Mouse (Mus musculus): Measurements from ENCODE around the gene Sfxn5. TPM values are rescaled to one million over a fixed set of nuclear protein-coding genes. Genes with fewer than 3 reads are reported as not detected.

Sfxn5 gene
- polyA plus RNA-seq, 1 experiment = 0.63 TPM

GRCm38 (mm10) chr6:85290869-85291824 is 42.1 kb downstream of the Sfxn5 start:
- WGBS = 83% methylated on average over 16 of the region's 16 CpGs
- H3K4me1 ChIP-seq (ENCODE audit: control insufficient read depth, insufficient read depth, insufficient read length, low read length) = peaks cover 3% of the 10 kb centered on the region
- no peaks in the 10 kb centered on the region for H3K36me3 ChIP-seq (ENCODE audit: control insufficient read depth, insufficient read depth, low read length)
- no peak overlapping the region for H3K27ac ChIP-seq (ENCODE audit: insufficient read depth, low read depth, low read length)
- H3K4me3 ChIP-seq (ENCODE audit: low read depth, low read length) = no peak overlapping the region
- no peaks in the 10 kb centered on the region for H3K27me3 ChIP-seq (ENCODE audit: control insufficient read depth, insufficient read depth, low read length)
- TF ChIP-seq POLR2A (IDR thresholded peaks at IDR 0.05; ENCODE audit: low read depth, low read length) (no peak), CTCF (IDR thresholded peaks at IDR 0.05; ENCODE audit: extremely low read depth, insufficient read length, insufficient replicate concordance, low read depth, low read length) (peak; percentile 42; the same call in 1 of the 2 replicates)

DNA sequence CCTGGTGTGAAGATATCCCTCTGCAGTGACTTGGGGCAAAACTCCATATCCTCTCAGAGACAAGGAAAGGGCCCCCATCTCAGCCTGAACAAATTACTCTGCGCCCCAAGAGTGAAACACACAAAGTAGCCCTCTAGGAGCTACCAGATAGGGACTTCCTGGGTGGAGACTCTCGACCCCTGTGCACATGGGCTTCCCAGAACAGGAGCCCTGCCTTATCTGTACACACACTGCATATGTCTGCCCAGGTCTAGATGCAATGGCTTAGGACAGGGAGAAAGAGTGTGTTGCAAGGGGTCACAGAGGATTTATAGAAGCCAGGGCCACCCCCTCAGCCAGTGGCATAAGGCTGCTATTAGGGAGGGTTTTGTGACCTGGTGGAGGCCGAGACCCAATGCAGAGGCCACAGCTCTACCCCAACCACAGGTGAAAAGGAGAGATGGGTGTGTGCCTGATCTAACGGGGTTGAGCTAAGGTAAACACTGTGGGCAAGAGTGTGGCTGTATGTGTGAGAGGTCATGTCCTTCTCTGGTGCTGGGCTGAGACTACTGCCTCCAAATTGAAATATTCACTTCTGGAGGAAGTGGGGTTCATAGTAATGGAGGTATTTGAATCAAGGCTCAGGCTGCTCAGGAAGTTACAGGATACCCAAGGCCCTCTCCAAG is 44.9 kb downstream of the Sfxn5 start:
- Histone ChIP-seq H3K36me3 (ENCODE audit: control insufficient read depth, insufficient read depth, low read length) (no peaks in the 10 kb centered on the region), H3K4me3 (ENCODE audit: low read depth, low read length) (no peak overlapping the region), H3K27ac (ENCODE audit: insufficient read depth, low read depth, low read length) (no peak overlapping the region), H3K4me1 (ENCODE audit: control insufficient read depth, insufficient read depth, insufficient read length, low read length) (0 out of 2 replicates have a peak, but pooled peaks cover 1% of the 10 kb centered on the region), H3K27me3 (ENCODE audit: control insufficient read depth, insufficient read depth, low read length) (no peaks in the 10 kb centered on the region)
- 71% methylated on average over 4 of the region's 4 CpGs for WGBS
- TF ChIP-seq CTCF (IDR thresholded peaks at IDR 0.05; ENCODE audit: extremely low read depth, insufficient read length, insufficient replicate concordance, low read depth, low read length) (no peak), POLR2A (IDR thresholded peaks at IDR 0.05; ENCODE audit: low read depth, low read length) (no peak)

- WGBS = 81% methylated on average over 13 of the region's 13 CpGs
- TF ChIP-seq POLR2A (IDR thresholded peaks at IDR 0.05; ENCODE audit: low read depth, low read length) = no peak
- TF ChIP-seq CTCF (IDR thresholded peaks at IDR 0.05; ENCODE audit: extremely low read depth, insufficient read length, insufficient replicate concordance, low read depth, low read length) = no peak
- Histone ChIP-seq H3K27me3 (ENCODE audit: control insufficient read depth, insufficient read depth, low read length) (no peaks in the 10 kb centered on the region), H3K4me1 (ENCODE audit: control insufficient read depth, insufficient read depth, insufficient read length, low read length) (no peaks in the 10 kb centered on the region), H3K4me3 (ENCODE audit: low read depth, low read length) (no peak overlapping the region), H3K36me3 (ENCODE audit: control insufficient read depth, insufficient read depth, low read length) (no peaks in the 10 kb centered on the region), H3K27ac (ENCODE audit: insufficient read depth, low read depth, low read length) (no peak overlapping the region)
Measured at GRCm38 (mm10) chr6:85286283-85287047, 46.8 kb downstream of the Sfxn5 start.

DNA sequence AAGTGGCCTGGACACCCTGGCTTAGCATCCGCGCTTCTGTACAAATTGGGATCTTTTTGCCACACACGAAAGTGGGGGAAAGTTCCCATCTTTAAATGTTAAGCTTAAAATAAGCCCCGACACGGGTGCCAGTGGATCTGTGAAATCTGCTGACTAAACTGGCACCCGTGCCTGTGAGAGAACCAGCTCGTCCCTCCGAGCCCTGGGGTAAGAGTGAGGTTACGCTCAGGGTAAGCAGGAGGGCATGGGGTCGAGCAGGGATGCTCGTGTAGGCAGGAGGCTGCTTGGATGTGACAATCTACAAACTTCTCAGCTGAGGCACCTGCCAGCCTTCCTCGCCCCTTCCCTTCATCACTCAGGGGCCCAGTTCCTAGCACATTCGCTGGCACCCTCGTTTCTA is 52.4 kb downstream of the Sfxn5 start:
- WGBS = 90% methylated on average over 14 of the region's 14 CpGs
- Histone ChIP-seq H3K27ac (ENCODE audit: insufficient read depth, low read depth, low read length) (no peak overlapping the region), H3K27me3 (ENCODE audit: control insufficient read depth, insufficient read depth, low read length) (no peaks in the 10 kb centered on the region), H3K4me3 (ENCODE audit: low read depth, low read length) (no peak overlapping the region), H3K36me3 (ENCODE audit: control insufficient read depth, insufficient read depth, low read length) (no peaks in the 10 kb centered on the region), H3K4me1 (ENCODE audit: control insufficient read depth, insufficient read depth, insufficient read length, low read length) (no peaks in the 10 kb centered on the region)
- TF ChIP-seq CTCF (IDR thresholded peaks at IDR 0.05; ENCODE audit: extremely low read depth, insufficient read length, insufficient replicate concordance, low read depth, low read length) (no peak), POLR2A (IDR thresholded peaks at IDR 0.05; ENCODE audit: low read depth, low read length) (no peak)

GRCm38 (mm10) chr6:85276571-85276970 is 56.7 kb downstream of the Sfxn5 start:
- WGBS = 67% methylated on average over 8 of the region's 8 CpGs
- H3K4me3 ChIP-seq (ENCODE audit: low read depth, low read length) = no peak overlapping the region

DNA sequence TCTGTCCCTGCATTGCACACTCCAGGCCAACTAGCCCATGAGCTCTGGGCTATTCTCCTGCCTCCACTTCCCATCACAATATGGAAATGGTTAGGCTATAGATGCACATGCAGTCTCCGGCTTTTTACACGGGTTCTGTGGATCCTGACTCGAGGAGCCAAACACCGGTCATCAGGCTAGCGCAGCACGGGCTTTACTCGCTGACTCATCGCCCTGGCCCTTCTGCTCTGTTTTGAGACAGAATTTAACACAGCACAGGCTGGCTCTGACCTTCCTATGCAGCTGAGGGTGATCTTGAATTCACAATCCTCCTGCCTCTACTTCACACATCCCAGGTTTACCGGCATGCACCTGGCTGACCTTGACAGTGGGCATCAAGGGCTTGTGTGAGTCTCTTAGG is 60.8 kb downstream of the Sfxn5 start:
- H3K27me3 ChIP-seq (ENCODE audit: control insufficient read depth, insufficient read depth, low read length) = no peaks in the 10 kb centered on the region
- no peak overlapping the region for H3K4me3 ChIP-seq (ENCODE audit: low read depth, low read length)
- no peaks in the 10 kb centered on the region for H3K4me1 ChIP-seq (ENCODE audit: control insufficient read depth, insufficient read depth, insufficient read length, low read length)
- WGBS = 82% methylated on average over 9 of the region's 9 CpGs
- TF ChIP-seq POLR2A (IDR thresholded peaks at IDR 0.05; ENCODE audit: low read depth, low read length) (no peak), CTCF (IDR thresholded peaks at IDR 0.05; ENCODE audit: extremely low read depth, insufficient read length, insufficient replicate concordance, low read depth, low read length) (no peak)
- no peak overlapping the region for H3K27ac ChIP-seq (ENCODE audit: insufficient read depth, low read depth, low read length)
- H3K36me3 ChIP-seq (ENCODE audit: control insufficient read depth, insufficient read depth, low read length) = no peaks in the 10 kb centered on the region

More at GRCm38 (mm10) chr6:85276571-85276970, 56.7 kb downstream of the Sfxn5 start:
- Histone ChIP-seq H3K4me1 (ENCODE audit: control insufficient read depth, insufficient read depth, insufficient read length, low read length) (no peaks in the 10 kb centered on the region), H3K27me3 (ENCODE audit: control insufficient read depth, insufficient read depth, low read length) (no peaks in the 10 kb centered on the region), H3K27ac (ENCODE audit: insufficient read depth, low read depth, low read length) (no peak overlapping the region), H3K36me3 (ENCODE audit: control insufficient read depth, insufficient read depth, low read length) (no peaks in the 10 kb centered on the region)
- no peak for TF ChIP-seq POLR2A (IDR thresholded peaks at IDR 0.05; ENCODE audit: low read depth, low read length)
- no peak for TF ChIP-seq CTCF (IDR thresholded peaks at IDR 0.05; ENCODE audit: extremely low read depth, insufficient read length, insufficient replicate concordance, low read depth, low read length)

Data from small intestine, adult 2 months (tissue).